Mouse (Mus musculus): ENCODE data around the gene AC124502.3.

AC124502.3 gene

GRCm38 (mm10) chr19:5032686-5033085 lies 6.0 kb upstream of the AC124502.3 start:
- DNase-seq (ENCODE audit: low spot score): no peak

- no peak for DNase-seq (ENCODE audit: low spot score)
Measured at GRCm38 (mm10) chr19:5036577-5036976, 2.1 kb upstream of the AC124502.3 start.

- peak; percentile 73 for DNase-seq (ENCODE audit: low spot score)
Measured at GRCm38 (mm10) chr19:5037678-5038571, 766 bp upstream of the AC124502.3 start.

GRCm38 (mm10) chr19:5039301-5040114 lies 817 bp downstream of the AC124502.3 start:
- DNase-seq (ENCODE audit: low spot score): no peak

- peak; percentile 85 for DNase-seq (ENCODE audit: low spot score)
Measured at GRCm38 (mm10) chr19:5040862-5041523, 2.3 kb downstream of the AC124502.3 start, which contains the start of gene Brms1. TSS of gene Brms1 (plus strand) at chr19:5041354.

- DNase-seq (ENCODE audit: low spot score): no peak
Measured at GRCm38 (mm10) chr19:5041588-5041987, 2.9 kb downstream of the AC124502.3 start.

GRCm38 (mm10) chr19:5045531-5045930 lies 6.8 kb downstream of the AC124502.3 start:
- DNase-seq (ENCODE audit: low spot score): no peak

- DNase-seq (ENCODE audit: low spot score): no peak
Measured at GRCm38 (mm10) chr19:5048138-5049056, 9.7 kb downstream of the AC124502.3 start.

- DNase-seq (ENCODE audit: low spot score): no peak
Measured at GRCm38 (mm10) chr19:5049325-5049724, 10.6 kb downstream of the AC124502.3 start.

- no peak for DNase-seq (ENCODE audit: low spot score)
Measured at GRCm38 (mm10) chr19:5050047-5050905, 11.6 kb downstream of the AC124502.3 start, which contains the start of gene Rin1. TSS of gene Rin1 (plus strand) at chr19:5050481.

- DNase-seq (ENCODE audit: low spot score): no peak
Measured at GRCm38 (mm10) chr19:5051031-5051430, 12.3 kb downstream of the AC124502.3 start.

- DNase-seq (ENCODE audit: low spot score): no peak
Measured at GRCm38 (mm10) chr19:5051515-5051914, 12.8 kb downstream of the AC124502.3 start.

GRCm38 (mm10) chr19:5052166-5052822 lies 13.6 kb downstream of the AC124502.3 start:
- no peak for DNase-seq (ENCODE audit: low spot score)

GRCm38 (mm10) chr19:5052853-5053252 lies 14.2 kb downstream of the AC124502.3 start:
- no peak for DNase-seq (ENCODE audit: low spot score)

GRCm38 (mm10) chr19:5053909-5054308 lies 15.2 kb downstream of the AC124502.3 start:
- no peak for DNase-seq (ENCODE audit: low spot score)

- no peak for DNase-seq (ENCODE audit: low spot score)
Measured at GRCm38 (mm10) chr19:5056251-5056650, 17.6 kb downstream of the AC124502.3 start.

- no peak for DNase-seq (ENCODE audit: low spot score)
Measured at GRCm38 (mm10) chr19:5057876-5058775, 19.4 kb downstream of the AC124502.3 start.
